In the genomic region with DNA sequence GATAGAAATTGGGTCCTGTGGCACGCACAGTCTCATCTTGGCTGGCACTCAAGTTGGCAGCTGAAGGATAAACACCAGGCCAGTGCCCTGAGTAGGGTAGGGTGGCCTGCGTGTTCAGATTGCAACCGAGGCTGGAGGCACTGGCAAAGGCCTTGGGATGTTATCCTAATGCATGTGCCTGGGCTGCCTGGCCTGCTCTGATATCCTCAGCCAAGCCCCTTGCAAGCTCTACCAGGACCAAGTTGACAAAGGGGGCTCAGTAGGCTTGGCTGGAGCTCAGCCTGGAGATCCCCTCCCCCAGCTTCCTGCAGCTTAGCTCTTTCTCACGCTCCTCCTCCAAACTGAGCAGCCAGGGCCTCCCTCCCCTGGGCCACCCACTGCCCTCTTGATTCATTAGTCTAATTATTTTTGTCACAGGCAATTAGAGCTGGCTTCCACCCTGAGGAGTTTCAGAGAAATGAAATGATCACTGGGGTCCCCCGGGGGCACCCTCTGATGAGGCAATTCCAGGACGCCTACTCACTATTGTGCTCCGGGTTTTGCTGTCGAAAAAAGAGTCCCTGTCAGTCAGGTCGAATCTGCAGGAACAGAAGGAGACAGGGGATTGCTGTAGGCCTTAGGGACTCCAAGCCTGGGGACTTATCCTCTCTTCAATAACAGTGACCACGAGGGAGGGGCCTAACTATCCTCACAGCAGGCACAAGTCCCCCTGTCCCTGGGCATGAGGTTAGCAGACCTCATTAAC, we compare ENCODE assay signal across 8 mouse cellular contexts.
DNase-seq lines count a peak whose midpoint lies in the region; ATAC-seq and TF ChIP-seq lines count a peak whose summit lies in the region.

No protein-coding gene starts in this region.

- TF ChIP-seq POLR2A in limb, embryonic 14.5 days (IDR thresholded peaks at IDR 0.05; ENCODE audit: borderline replicate concordance, extremely low read depth, insufficient read depth, insufficient read length) = no peak

- H3K9ac ChIP-seq in heart, postnatal 0 days (replicated peaks; ENCODE audit: low read depth, low read length) = 0 out of 2 replicates have a peak overlapping the region, but pooled peaks have one; percentile 21
- no peak overlapping the region for H3K9ac ChIP-seq in limb, embryonic 14.5 days (ENCODE audit: low read depth, low read length, severe bottlenecking)
- peak overlapping the region; percentile 41 for H3K9ac ChIP-seq in neural tube, embryonic 13.5 days

- H3K36me3 ChIP-seq in heart, postnatal 0 days (replicated peaks; ENCODE audit: control insufficient read depth, insufficient read depth, low read length) = no peaks in the 10 kb centered on the region
- H3K36me3 ChIP-seq in limb, embryonic 14.5 days (ENCODE audit: control insufficient read depth, insufficient read depth, low read length) = no peaks in the 10 kb centered on the region
- H3K36me3 ChIP-seq in neural tube, embryonic 13.5 days = no peaks in the 10 kb centered on the region

- H3K4me3 ChIP-seq in heart, postnatal 0 days (ENCODE audit: low read depth, low read length) = no peak overlapping the region
- H3K4me3 ChIP-seq in limb, embryonic 14.5 days (replicated peaks; ENCODE audit: low read length) = no peak overlapping the region
- H3K4me3 ChIP-seq in neural tube, embryonic 13.5 days = no peak overlapping the region

- 0 out of 2 replicates have a peak, but pooled peaks have one; percentile 24 for ATAC-seq in heart, postnatal 0 days (ENCODE audit: insufficient read depth, low read depth)
- ATAC-seq in limb, embryonic 14.5 days (ENCODE audit: low FRiP score, low read depth) = no peak
- ATAC-seq in neural tube, embryonic 13.5 days (ENCODE audit: low read depth) = peak; percentile 95

- peaks cover 8% of the 10 kb centered on the region; the same call in 1 of the 2 replicates for H3K4me1 ChIP-seq in heart, postnatal 0 days (ENCODE audit: control insufficient read depth, insufficient read depth)
- H3K4me1 ChIP-seq in limb, embryonic 14.5 days (ENCODE audit: control insufficient read depth, insufficient read depth, low read length) = peaks cover 11% of the 10 kb centered on the region
- peaks cover 39% of the 10 kb centered on the region for H3K4me1 ChIP-seq in neural tube, embryonic 13.5 days (replicated peaks)

- 32% methylated on average over 10 of the region's 10 CpGs for WGBS in heart, postnatal 0 days
- 25% methylated on average over 10 of the region's 10 CpGs for WGBS in limb, embryonic 14.5 days
- WGBS in neural tube, embryonic 13.5 days = 6% methylated on average over 10 of the region's 10 CpGs

- no peak for TF ChIP-seq CTCF in heart, postnatal 0 days (IDR thresholded peaks at IDR 0.05; ENCODE audit: low read depth)

- TF ChIP-seq EP300 in heart, postnatal 0 days (IDR thresholded peaks at IDR 0.05; ENCODE audit: low read depth) = no peak

- H3K9me3 ChIP-seq in heart, postnatal 0 days (replicated peaks; ENCODE audit: control insufficient read depth, low read length) = no peaks in the 10 kb centered on the region
- no peaks in the 10 kb centered on the region for H3K9me3 ChIP-seq in limb, embryonic 14.5 days (ENCODE audit: control insufficient read depth, low read length)
- no peaks in the 10 kb centered on the region for H3K9me3 ChIP-seq in neural tube, embryonic 13.5 days

- peak; percentile 28 for DNase-seq in gastrocnemius, postnatal 10 days
- no peak for DNase-seq in gastrocnemius, adult 18-20 months (ENCODE audit: low spot score)
- peak; percentile 34 for DNase-seq in fat pad, adult 2 months (ENCODE audit: extremely low read depth, low read depth, low spot score)
- DNase-seq in heart, postnatal 0 days (ENCODE audit: low spot score) = peak; percentile 22
- peak; percentile 74 for DNase-seq in kidney, postnatal 14 days
- DNase-seq in limb, embryonic 14.5 days (ENCODE audit: low spot score) = peak; percentile 51
- no peak for DNase-seq in thymus, postnatal 25 days

- H3K4me2 ChIP-seq in heart, postnatal 0 days (ENCODE audit: low read depth, low read length) = no peak overlapping the region
- no peak overlapping the region for H3K4me2 ChIP-seq in limb, embryonic 14.5 days (replicated peaks; ENCODE audit: low read depth, low read length, severe bottlenecking)
- H3K4me2 ChIP-seq in neural tube, embryonic 13.5 days = no peak overlapping the region

- no peaks in the 10 kb centered on the region for H3K27me3 ChIP-seq in heart, postnatal 0 days (ENCODE audit: control insufficient read depth, insufficient read depth, low read length)
- no peaks in the 10 kb centered on the region for H3K27me3 ChIP-seq in limb, embryonic 14.5 days (ENCODE audit: control insufficient read depth, insufficient read depth, low read length)
- no peaks in the 10 kb centered on the region for H3K27me3 ChIP-seq in neural tube, embryonic 13.5 days

- no peak overlapping the region for H3K27ac ChIP-seq in heart, postnatal 0 days (ENCODE audit: low read depth)
- H3K27ac ChIP-seq in limb, embryonic 14.5 days (replicated peaks; ENCODE audit: low read depth, low read length) = 0 out of 2 replicates have a peak overlapping the region, but pooled peaks have one; percentile 48
- peak overlapping the region; percentile 91 for H3K27ac ChIP-seq in neural tube, embryonic 13.5 days (replicated peaks)

Comparison
In these comparisons a context has a peak if more than half of its experiments do, and no peak if none do; other contexts are left out.
1. DNase-seq: peak in gastrocnemius, postnatal 10 days (single experiment), fat pad, adult 2 months (single experiment), heart, postnatal 0 days (single experiment), kidney, postnatal 14 days (single experiment) and limb, embryonic 14.5 days (single experiment); none in gastrocnemius, adult 18-20 months (single experiment) and thymus, postnatal 25 days (single experiment).